Mouse (Mus musculus): ENCODE data around the gene Atg4c.

The Atg4c gene

DNA sequence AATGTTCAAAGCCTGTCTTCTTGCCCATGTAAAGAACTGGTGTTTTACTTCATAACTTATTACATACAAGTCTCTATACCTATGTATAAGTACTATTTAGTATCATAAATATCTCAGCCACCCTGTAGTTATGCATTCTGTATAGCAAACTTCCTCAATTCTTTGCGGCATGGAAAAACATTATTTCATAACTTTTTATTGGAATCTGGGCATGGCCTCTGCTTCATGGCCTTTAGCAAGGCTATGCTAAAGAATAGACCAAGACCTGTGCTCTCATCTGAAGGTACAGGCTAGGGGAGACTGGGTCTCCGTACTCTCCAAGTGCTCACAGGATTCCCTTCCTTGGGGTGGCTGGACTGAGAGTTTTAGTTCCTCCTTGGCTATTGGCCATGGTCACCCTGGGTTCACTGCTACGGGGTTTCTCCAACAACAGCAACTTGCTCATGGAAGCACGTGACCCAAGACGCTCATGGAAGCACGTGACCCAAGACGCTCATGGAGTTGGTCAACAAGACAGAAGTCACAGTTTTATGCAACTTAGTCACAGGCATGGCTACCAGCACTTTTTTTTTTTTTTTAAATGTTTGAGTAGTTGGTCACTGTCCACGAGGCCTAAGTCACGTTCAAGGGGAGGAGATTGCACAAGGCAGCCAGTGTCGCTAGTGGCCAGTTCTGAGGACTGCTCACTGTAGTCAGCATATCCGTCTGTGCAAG, 7.2 kb upstream of the Atg4c start:
- no peak for DNase-seq

DNA sequence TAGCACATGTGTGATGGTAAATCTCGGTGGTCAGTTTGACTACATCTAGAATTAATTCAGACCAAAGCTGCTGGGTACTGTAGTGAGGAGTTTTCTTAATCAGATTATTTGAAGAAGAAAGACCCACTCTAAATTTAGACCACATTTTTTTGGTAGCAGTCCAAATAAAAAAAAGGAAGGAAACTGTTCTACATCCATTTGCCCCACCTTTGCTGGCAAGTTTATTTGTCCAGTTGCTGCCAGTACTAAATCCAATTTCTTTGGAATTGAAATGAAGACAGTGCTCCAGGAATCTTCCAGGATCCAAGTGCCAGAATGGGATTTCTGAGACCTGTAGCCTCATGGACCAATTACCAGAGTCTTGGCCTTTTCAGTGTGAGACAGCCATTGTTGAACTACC, 1.1 kb upstream of the Atg4c start:
- DNase-seq = no peak

DNA sequence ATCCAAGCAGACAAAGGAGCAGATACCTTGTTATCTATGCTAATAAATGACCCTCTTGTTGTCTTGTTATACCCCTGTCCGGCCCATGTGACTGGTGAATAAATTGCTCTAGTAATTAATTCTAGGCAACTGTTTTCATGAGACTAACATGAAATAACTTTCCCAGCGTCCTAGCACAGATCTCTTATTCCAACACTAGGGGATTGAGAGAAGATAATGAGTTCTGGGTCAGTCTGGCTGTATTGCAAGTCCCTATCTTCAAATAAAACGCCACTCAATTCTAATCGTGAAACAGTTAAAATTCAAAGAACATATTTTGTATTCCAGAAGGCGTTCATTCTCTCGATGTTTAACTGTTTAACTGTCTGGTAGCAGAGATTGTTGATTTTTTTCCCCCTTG, 520 bp upstream of the Atg4c start:
- DNase-seq = no peak

DNA sequence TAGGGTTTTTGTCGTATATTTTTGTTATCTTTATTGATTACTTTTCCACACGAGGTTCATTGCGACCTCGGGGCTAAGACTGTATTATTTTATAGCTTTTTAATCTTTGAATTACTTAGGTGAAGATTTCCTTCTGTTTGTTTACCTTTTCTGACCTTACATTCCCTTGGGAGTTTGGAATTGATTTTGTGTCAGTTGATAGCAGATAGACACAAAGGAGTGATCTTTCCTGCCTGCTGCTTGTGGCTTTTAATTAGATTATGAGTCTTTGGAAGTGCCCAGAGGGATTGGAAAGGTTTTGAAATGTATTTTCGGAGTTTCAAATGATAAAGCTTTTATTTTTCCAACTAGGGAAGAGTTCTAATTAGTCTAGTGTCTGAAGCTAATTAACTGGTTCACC, 1.1 kb downstream of the Atg4c start:
- no peak for DNase-seq

DNA sequence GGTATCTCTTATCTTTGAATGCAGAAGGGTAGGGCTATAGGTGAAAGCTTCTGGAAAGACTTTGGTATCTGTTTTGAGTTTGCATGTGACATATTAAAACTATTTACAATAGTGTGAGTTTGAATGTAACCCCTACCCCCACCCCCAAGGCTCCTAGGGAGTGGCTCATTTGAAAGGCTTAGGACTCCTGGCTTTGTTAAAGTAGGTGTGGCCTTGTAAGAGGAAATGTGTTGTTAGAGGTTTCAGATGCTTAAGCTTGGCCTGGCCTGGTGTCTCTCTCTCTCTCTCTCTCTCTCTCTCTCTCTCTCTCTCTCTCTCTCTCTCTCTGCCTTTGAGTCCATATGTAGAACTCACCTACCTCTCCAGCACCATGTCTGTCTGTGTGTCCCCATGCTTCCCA, 5.0 kb downstream of the Atg4c start:
- no peak for DNase-seq

DNA sequence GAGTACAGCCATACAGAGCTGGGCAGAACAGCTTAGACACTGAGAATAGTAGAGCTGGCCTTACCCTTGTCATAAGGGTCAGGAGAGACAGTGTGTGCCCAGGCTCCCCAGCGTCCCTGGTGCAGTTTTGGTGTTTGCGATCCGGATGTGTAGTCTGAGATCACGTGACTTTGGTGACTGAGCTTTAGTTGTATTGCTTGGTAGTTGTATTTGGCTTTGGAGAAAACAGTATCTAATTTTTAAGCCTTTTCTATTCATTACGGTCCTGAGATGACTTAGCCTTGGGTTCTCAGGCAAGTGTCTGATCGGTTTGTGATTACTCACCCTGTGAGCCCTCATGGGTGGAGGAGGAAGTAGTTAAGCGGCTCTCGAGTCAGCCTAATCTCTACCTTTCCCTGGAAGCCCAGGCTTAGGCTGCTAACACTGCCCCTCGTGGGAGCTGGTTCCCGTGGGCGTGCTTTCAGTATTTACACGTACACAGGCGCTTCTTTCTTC, 6.1 kb downstream of the Atg4c start:
- DNase-seq = no peak

DNA sequence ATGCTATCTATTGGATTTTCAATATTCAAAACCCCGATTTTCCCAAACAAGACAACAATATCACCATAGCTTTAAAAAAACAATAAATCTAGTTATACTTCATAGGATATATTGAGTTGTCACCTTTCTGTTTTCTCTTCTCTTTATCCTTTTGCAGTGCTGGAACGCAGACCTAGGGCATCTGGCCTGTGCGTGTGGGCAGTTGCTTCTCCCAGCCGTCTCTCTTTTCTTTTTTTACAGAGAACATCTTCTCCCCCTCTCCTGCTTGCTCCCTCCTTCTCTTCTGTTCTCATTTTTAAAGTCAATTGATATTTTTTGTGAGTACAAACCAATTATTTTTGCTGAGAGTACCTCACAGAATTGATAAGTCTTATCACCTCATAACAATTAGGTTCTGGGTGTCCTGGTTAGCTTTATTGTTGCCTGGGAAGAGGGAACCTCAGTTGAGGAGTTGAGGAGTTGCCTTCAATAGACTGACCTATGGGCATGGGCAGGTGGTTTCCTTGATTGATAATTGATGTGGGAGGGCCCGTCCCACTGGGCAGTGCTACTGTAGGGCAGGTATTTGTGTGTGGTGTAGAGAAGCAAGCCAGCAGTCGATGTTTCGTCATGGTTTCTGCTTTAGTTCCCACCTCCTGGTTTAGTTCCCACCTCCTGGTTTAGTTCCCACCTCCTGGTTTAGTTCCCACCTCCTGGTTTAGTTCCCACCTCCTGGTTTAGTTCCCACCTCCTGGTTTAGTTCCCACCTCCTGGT, 6.8 kb downstream of the Atg4c start:
- DNase-seq = no peak

DNA sequence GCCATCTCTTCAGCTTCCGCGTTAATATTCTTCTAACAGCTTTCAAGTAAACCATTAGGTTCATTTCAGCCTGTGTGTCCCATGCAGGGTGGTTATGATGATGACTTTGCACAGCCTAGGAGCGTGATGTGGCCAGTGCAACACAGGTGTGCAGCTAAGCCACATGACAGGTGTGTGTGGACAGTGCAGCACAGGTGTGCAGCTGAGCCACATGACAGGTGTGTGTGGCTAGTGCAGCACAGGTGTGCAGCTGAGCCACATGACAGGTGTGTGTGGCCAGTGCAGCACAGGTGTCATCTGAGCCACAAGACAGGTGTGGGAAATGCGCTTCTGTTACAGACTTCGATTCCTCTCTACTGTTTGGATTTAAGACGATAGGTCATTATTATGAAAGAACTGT, 12.0 kb downstream of the Atg4c start:
- DNase-seq = no peak

DNA sequence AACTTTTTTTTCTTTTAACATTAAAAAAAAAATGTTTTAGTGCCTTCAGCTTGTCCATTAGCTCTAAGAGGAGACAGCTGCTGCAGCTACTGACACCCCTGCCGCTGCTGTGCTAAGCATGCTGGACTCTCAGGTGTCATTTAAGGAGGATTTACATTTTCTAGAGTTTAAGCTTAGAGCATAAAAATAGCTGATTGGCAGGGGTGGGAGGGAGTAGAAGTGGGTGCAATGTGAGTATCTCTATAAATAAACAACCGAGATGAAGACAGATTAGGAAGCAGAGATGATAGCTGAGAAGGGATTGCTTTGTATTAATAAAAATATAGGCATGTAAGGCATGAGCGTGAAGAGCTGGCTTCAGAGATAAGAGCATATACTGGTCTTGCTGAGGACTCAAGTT, 12.6 kb downstream of the Atg4c start:
- DNase-seq = no peak

DNA sequence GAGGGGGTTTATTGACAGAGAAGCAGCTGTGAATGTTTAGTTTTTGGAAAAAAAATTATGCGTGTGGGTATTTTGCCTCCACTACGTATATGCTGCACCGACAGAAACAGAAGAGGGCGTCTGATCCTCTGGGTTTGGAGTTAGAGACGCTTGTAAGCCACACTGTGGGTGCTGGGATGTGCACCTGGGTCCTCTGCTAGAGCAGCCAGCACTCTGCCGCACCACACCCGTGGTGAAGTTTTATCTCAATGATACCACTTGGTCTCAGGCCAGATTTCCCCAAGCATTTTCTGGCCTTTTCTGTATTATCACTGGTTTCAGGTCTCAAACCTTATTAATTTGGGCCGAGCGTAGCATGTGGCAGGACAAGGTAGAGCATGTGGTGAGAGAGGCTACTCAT, 16.4 kb downstream of the Atg4c start:
- no peak for DNase-seq

DNA sequence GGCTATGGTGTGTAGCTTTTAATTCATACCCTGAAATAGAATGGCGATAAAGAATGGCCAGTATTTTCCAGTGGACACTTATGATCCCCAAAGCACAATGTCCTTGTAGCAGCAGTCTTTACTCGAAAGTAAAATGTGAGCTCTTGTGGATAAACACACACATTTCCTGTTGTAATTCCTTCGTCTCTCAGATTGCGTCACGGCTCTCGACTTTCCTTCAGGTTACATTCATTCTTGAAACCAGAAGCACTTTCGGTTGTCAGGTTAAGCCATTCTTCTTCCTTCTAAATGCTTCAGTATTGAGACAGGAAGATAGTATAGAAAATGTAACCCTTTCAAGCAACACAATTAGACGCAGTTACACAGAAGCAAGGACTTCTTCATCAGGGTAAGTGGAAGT, 17.9 kb downstream of the Atg4c start:
- DNase-seq = no peak

DNA sequence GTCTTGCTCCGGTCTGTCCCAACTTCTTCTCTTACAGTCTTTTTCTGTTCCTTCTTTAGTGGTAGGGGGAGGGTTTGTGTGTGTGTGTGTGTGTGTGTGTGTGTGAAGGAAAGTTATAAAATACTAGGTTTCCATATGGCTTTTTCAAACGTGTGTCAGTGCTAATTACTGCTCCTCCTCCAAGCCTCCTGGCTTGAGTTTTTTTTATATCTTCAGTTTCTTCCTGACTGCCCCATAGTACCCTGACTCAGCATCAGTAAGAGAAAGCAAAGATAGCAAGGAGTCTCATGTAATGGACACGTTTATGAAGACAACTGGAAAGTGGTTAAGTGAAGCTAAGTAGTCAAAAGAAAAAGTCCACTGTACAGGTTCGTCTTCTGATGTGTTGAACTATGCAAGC, 19.4 kb downstream of the Atg4c start:
- no peak for DNase-seq

DNA sequence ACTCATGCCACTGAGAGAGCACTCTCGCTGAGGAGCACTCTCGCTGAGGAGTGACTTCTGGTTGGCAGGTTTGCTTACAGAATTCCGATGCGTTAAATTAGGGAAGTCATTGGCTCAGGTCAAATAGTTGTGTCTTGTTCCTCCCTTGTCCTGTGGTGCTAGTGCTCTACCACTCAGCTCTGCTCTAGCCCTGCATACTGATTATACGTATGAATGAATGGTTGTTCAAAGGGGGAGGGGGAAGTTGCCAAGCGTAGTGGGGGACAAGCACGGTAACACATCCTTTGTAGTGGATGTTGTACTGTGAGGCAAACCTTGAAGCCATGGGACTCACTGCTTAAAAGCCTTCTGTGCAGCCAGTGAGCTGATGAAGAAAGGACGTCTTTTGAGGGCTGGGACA, 28.5 kb downstream of the Atg4c start:
- no peak for DNase-seq

DNA sequence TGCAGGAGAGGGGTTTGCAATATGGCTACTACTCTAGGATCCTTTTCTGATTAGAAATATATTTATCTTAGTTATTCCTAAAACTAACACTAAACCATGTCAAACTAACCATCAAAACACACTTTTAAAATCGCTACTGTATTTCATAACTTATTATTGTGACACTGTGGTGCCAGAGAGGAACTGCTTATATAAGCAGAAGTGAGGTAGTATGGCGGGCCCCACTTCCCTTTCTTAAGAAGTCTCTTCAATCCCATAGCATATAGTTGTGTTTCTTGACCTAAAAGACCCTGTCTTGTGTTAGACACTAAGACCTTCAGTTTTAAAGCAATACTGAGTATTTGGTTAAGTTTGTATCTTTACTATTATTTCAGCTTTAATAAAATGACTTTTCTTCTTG, 31.1 kb downstream of the Atg4c start:
- DNase-seq = no peak

DNA sequence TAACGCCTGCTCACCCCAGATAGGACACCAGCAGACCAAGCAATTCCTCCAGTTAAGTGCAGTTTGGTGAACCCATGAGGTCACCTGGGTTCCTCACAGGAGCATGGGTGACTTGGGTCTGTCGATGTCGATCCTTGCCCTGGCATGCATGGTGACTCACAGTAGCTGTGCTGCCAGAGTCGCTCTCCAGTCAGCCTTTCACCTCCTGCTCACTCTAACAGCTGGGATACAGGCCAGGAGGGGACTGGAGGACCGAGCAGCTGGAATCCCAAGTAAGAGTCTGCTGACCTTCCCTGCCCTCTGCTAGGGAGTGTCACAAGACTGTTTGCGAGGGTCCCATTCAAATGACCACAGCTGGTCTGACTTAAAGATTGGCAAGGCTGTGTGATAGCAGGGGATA, 33.5 kb downstream of the Atg4c start:
- DNase-seq = no peak

DNA sequence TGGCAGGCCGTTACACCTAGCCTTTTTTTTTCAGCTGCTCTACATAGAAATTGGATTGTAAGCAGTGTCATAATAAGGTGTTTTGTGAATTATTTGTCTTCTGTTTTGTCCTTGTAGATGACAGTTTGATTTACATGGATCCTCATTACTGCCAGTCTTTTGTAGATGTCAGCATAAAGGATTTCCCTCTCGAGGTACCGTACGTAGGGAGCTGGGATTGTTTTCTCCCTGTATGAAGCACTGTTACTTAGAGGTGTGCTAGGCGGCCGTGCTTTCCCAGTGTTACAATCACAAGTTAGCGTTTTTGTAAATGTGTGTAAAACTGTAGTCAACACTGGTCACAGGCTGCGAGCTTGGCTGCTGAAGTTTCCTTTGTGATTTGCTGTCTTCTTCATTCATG, 35.6 kb downstream of the Atg4c start:
- DNase-seq = no peak

DNA sequence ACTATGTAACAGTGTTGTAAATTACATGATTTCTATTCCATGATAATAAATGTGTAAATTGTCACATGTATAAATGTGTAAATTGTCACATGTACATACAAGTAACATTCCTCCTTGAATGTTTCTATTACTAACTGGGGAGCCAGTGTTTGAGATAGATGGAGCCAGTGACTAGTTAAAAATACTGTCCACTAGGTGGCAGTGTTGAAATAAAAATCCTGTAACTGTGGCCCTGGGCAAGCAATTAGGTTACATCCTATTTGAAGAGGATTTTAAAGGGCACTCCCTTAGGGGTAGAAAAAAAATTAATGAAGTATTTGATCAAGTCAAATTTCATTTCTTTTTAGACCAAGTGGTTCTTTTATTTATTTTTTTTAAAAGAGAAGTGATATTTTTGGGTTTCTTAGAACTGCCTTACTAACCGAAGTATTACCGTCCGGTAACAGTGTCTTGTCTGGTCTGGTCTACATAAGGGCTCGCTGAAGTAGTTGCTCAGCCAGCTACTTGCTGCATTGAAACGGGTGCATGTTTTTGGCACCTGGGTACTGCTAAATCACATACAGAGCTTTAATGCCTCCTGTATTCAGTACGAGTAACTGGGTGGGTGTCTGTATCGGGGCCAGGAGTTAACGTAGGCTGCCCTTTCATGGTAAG, 41.6 kb downstream of the Atg4c start:
- peak in 1 of 2 experiments; percentile 28 for DNase-seq

DNA sequence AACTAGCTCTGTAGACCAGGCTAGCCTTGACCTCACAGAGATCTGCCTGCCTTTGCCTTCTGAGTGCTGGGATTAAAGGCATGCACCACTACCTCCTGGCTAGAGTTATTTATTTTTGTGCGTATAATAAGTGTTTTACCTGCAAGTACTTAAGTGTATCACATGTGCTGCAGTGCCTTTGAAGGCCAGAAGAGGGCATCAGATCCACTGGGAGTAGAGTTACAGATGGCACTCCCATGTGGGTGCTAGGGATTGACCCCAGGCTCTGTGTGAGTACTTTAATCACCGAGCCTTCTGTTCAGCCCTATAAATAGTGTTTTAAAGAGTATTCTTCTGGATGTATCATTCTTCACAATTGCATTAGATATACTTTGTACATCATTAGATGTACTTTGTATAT, 44.6 kb downstream of the Atg4c start:
- DNase-seq = no peak

DNA sequence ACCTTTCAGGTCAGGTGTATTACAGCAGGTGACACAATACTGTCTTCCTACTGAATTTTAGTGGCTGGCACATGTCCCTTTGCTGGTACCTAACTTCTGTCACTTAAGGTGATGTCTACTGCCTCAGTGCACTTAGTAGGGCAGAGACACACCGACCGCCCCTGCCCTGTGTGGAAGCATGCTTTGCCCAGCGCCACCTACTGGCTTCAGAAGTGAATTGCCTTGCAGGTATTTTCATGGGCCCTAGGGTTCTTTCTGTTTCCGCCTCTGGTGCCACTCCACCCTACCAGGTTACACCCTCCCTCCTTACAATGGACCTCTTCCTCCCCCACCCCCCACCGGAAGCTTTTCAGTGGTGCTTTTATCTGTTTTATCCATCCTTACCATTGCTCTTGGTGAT, 47.9 kb downstream of the Atg4c start:
- DNase-seq = no peak

DNA sequence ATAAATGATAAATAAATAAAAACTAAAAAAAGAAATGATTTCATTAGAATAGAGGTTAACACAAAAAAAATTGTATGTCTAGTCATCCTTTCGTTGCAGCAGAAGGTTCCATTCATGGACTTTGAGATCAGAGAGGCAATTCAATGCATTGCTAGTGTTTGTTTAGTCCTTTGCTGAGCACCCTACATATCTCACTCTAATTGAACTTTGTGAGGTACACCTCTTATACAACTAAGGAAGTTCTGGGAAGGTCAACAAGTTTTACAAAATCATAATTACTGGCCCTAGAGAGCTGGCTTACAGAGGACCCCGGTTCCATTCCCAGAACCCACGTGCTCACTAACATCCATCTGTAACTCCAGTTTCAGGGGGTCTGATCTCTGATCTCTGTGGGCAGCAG, 55.6 kb downstream of the Atg4c start:
- DNase-seq = no peak

DNA sequence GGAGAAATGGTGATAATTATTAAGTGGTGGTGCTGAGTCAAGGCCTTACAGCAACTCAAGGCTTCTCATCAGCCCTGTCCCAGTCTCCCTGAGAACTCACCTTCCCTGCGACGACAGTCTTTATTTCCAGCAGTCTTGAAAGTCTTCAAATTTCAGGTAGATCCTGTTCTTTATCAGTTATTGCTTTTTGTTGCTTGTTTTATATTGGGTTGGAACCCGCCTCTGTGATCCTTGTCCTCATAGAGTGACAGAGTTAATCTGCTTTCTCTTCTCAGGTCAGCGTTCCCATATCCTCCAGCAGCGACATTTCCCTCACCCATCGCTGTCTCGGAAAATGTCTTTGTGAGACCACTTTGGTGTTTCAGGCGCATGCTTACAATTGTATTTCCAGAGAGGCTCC, 56.1 kb downstream of the Atg4c start:
- DNase-seq = no peak

DNA sequence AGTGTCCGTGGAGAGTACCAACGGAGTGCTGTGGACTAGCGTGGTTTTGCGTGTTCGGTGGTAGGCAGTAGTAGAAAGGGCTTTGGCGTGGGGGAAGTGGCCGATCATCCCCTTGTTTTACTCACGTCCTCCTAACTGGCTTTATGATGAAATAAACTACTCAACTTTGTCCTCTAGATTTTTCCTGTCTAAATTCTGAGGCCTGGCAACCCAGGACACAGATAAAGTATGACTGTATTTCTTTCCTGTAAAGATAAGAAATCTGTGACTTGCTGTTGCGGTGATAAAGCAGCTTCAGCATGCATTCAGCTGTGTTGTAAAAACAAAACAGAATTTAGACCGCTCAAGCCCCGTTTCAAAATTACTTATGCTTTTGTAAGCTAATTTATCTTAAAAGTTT, 59.2 kb downstream of the Atg4c start:
- DNase-seq = no peak

DNA sequence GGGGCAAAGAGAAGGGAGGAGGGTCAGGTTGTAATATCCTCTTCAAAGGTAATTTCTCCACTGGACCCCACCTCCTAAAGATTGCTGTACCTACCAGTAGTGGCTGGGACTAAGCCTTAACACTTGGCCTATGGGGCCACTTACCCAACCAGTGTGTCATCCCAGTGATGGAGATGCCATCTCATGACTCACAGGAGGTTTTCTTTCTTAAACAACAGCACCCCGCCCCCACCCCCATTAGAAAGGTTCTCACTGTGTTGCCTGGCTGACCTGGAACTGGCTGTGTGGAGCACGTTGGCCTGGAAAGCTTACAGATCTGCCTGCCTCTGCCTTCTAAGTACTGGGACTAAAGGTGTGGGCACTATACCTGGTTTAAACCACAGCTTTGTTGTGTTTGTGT, 69.5 kb downstream of the Atg4c start:
- no peak for DNase-seq

DNA sequence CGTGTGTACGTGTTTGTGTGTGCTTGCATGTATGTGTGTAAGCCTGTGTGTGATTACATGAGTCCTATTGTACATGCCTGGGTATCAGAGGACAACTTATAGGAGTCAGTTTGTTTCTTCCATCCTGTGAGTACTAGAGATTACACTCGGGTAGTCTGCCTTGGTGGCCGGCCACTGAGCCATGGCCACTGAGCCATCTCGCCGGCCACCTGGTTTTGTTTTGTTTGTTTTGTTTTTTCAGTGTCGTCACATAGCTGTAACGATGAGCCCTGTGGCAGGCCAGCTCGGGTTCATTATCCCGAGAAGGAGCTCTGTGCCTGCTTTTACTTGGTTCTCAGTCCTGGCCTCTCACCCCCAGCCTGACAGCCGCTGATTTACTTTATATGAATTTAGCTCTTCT, 69.9 kb downstream of the Atg4c start:
- no peak for DNase-seq

Data from cerebellum, postnatal 25 days (tissue).